Mouse (Mus musculus) CH12.LX (cell line): ENCODE measurements around the gene Pdk2. TPM values are rescaled to one million over a fixed set of nuclear protein-coding genes. Genes with fewer than 3 reads are reported as not detected.

Source experiments
- DNase-seq: peaks from one replicate; pipeline ENCODE4 v3.0.0-alpha.2; 2013; ENCODE audit errors: extremely low read depth
- H3K27ac ChIP-seq: 2 replicates; pipeline ENCODE4 v1.5.1; 2012; ENCODE audit warnings: low read depth, mild to moderate bottlenecking, control low read depth, moderate library complexity; ENCODE audit not compliant: insufficient read depth
- H3K27me3 ChIP-seq: replicated peaks from 2 replicates; pipeline ENCODE3; 2012; ENCODE audit warnings: inconsistent platforms
- H3K36me3 ChIP-seq, 2 experiments: replicated peaks in 1 of 2; 2 replicates each; pipeline versions ENCODE3 to v1.6.1; 2012; ENCODE audit warnings: inconsistent platforms in 1 of 2, low read length in 1 of 2, mild to moderate bottlenecking in 1 of 2, mixed read lengths in 1 of 2, moderate library complexity in 1 of 2; ENCODE audit not compliant: control insufficient read depth in 1 of 2, insufficient read depth in 1 of 2
- H3K4me1 ChIP-seq, 2 experiments: 2 replicates each; pipeline ENCODE4 v1.6.1; 2012; ENCODE audit warnings: inconsistent platforms in 1 of 2, moderate library complexity in 1 of 2; ENCODE audit not compliant: insufficient read depth in 2 of 2, control insufficient read depth in 1 of 2
- H3K4me2 ChIP-seq: 2 replicates; pipeline ENCODE4 v1.6.1; 2012; ENCODE audit warnings: low read depth, mild to moderate bottlenecking, control low read depth; ENCODE audit not compliant: poor library complexity, insufficient read depth, severe bottlenecking
- H3K4me3 ChIP-seq, 3 experiments: fragments of 150-350 bp in 1 of 3; sonication (generic) in 1 of 3; replicated peaks in 1 of 3; 2 replicates each; pipeline versions ENCODE3 to v1.5.1; 2011 to 2012; ENCODE audit warnings: low read depth in 2 of 3, low read length in 2 of 3, mild to moderate bottlenecking in 2 of 3, moderate library complexity in 2 of 3, control low read depth in 1 of 3, improper control_type of control experiment in 1 of 3, inconsistent platforms in 1 of 3, mixed read lengths in 1 of 3; ENCODE audit not compliant: poor library complexity in 1 of 3
- H3K79me2 ChIP-seq: replicated peaks from 2 replicates; pipeline ENCODE4 v1.6.1; 2012; ENCODE audit warnings: mild to moderate bottlenecking, moderate library complexity; ENCODE audit not compliant: control insufficient read depth, poor library complexity, insufficient read depth, severe bottlenecking; ENCODE audit errors: extremely low read depth
- H3K9ac ChIP-seq: 2 replicates; pipeline ENCODE4 v1.6.1; 2012; ENCODE audit warnings: low read depth, mild to moderate bottlenecking, control low read depth, moderate library complexity; ENCODE audit not compliant: insufficient read depth
- H3K9me3 ChIP-seq: replicated peaks from 2 replicates; pipeline ENCODE3; 2012; ENCODE audit warnings: low read length, inconsistent platforms, mixed read lengths
- BHLHE40 ChIP-seq: IDR thresholded peaks from 2 replicates; pipeline ENCODE4 v1.6.1; 2011; ENCODE audit warnings: mild to moderate bottlenecking, low read depth, low read length, improper control_type of control experiment
- CHD1 ChIP-seq: IDR thresholded peaks from 2 replicates; pipeline ENCODE4 v1.6.1; 2012; ENCODE audit warnings: low read depth, low read length, improper control_type of control experiment, inconsistent platforms
- CTCF ChIP-seq, 2 experiments: IDR thresholded peaks in 1 of 2; conservative IDR thresholded peaks in 1 of 2; 2 replicates each; pipeline ENCODE4 v1.5.1; 2011 to 2012; ENCODE audit warnings: low read depth in 2 of 2, low read length in 2 of 2, improper control_type of control experiment in 1 of 2, inconsistent platforms in 1 of 2, mild to moderate bottlenecking in 1 of 2, moderate library complexity in 1 of 2
- ETS1 ChIP-seq: conservative IDR thresholded peaks from 2 replicates; pipeline ENCODE4 v1.6.1; 2012; ENCODE audit warnings: low read depth, mild to moderate bottlenecking, inconsistent platforms, low read length, improper control_type of control experiment, moderate library complexity
- HCFC1 ChIP-seq: IDR thresholded peaks from 2 replicates; pipeline ENCODE4 v1.6.1; 2012; ENCODE audit warnings: low read depth, mild to moderate bottlenecking, inconsistent platforms, low read length, improper control_type of control experiment
- IRF4 ChIP-seq: IDR thresholded peaks from 2 replicates; pipeline ENCODE4 v1.6.1; 2014; ENCODE audit warnings: low read depth, mild to moderate bottlenecking, inconsistent platforms, low read length, improper control_type of control experiment
- JUND ChIP-seq: conservative IDR thresholded peaks from 2 replicates; pipeline ENCODE4 v1.6.1; 2011; ENCODE audit warnings: low read depth, low read length, improper control_type of control experiment
- MAZ ChIP-seq: IDR thresholded peaks from 2 replicates; pipeline ENCODE4 v1.6.1; 2012; ENCODE audit warnings: low read depth, mild to moderate bottlenecking, inconsistent platforms, low read length, improper control_type of control experiment, moderate library complexity
- MEF2A ChIP-seq: IDR thresholded peaks from 2 replicates; pipeline ENCODE4 v1.6.1; 2014; ENCODE audit warnings: low read depth, mild to moderate bottlenecking, inconsistent platforms, low read length, improper control_type of control experiment, borderline replicate concordance
- MXI1 ChIP-seq: IDR thresholded peaks from 2 replicates; pipeline ENCODE4 v1.6.1; 2011; ENCODE audit warnings: mild to moderate bottlenecking, low read depth, low read length, improper control_type of control experiment
- NELFE ChIP-seq: IDR thresholded peaks from 2 replicates; pipeline ENCODE4 v1.6.1; 2011; ENCODE audit warnings: low read depth, low read length, improper control_type of control experiment
- NRF1 ChIP-seq: IDR thresholded peaks from 2 replicates; pipeline ENCODE4 v1.6.1; 2014; ENCODE audit warnings: low read depth, mild to moderate bottlenecking, inconsistent platforms, low read length, improper control_type of control experiment, moderate library complexity
- POLR2AphosphoS2 ChIP-seq: IDR thresholded peaks from 2 replicates; pipeline ENCODE4 v1.6.1; 2011; ENCODE audit warnings: low read depth, low read length, improper control_type of control experiment
- RAD21 ChIP-seq: IDR thresholded peaks from 2 replicates; pipeline ENCODE4 v1.6.1; 2011; ENCODE audit warnings: low read depth, mild to moderate bottlenecking, low read length, improper control_type of control experiment, moderate library complexity
- SMC3 ChIP-seq: IDR thresholded peaks from 2 replicates; pipeline ENCODE4 v1.6.1; 2011; ENCODE audit warnings: low read depth, low read length, improper control_type of control experiment
- TBP ChIP-seq: conservative IDR thresholded peaks from 2 replicates; pipeline ENCODE4 v1.6.1; 2011; ENCODE audit warnings: low read depth, low read length, improper control_type of control experiment
- TCF12 ChIP-seq: IDR thresholded peaks from 2 replicates; pipeline ENCODE4 v1.6.1; 2014; ENCODE audit warnings: low read depth, mild to moderate bottlenecking, inconsistent platforms, low read length, improper control_type of control experiment
- USF1 ChIP-seq: IDR thresholded peaks from 2 replicates; pipeline ENCODE4 v1.6.1; 2014; ENCODE audit warnings: low read depth, mild to moderate bottlenecking, inconsistent platforms, low read length, improper control_type of control experiment
- ZC3H11A ChIP-seq: IDR thresholded peaks from 2 replicates; pipeline ENCODE4 v1.6.1; 2012; ENCODE audit warnings: low read depth, mild to moderate bottlenecking, inconsistent platforms, low read length, improper control_type of control experiment
- ZKSCAN1 ChIP-seq: IDR thresholded peaks from 2 replicates; pipeline ENCODE4 v1.6.1; 2012; ENCODE audit warnings: low read depth, inconsistent platforms, low read length, improper control_type of control experiment, borderline replicate concordance
- ZMIZ1 ChIP-seq: IDR thresholded peaks from 2 replicates; pipeline ENCODE4 v1.6.1; 2012; ENCODE audit warnings: low read depth, mild to moderate bottlenecking, inconsistent platforms, low read length, improper control_type of control experiment
- dilution Hi-C: fragments of 300-500 bp; cut with MboI; formaldehyde crosslinking; loops from 2 replicates; pipeline ENCODE4 v1.14.3; 2020; ENCODE audit warnings: low sequenced_read_pairs; ENCODE audit not compliant: extremely low pct_unique_long_range_greater_than_20kb, extremely low pct_ligation_motif_present
- in situ Hi-C: fragments of 300-500 bp; cut with MboI; formaldehyde crosslinking; loops from 3 replicates; pipeline ENCODE4 v1.14.3; 2019; ENCODE audit warnings: low sequenced_read_pairs, low pct_ligation_motif_present, low pct_unique_long_range_greater_than_20kb, mixed read lengths
- polyA plus RNA-seq: library from polyadenylated mRNA; unstranded; fragments of >175 nt; gene quantifications from 2 replicates; pipeline ENCODE4 v1.2.1, GENCODE M21; 2012; ENCODE audit warnings: low read depth; ENCODE audit not compliant: insufficient read length
- total RNA-seq, 2 experiments: library from RNA; depleted of rRNA; stranded (reverse); fragments of 300-350 nt in 1 of 2; fragments of >200 nt in 1 of 2; gene quantifications; 2 replicates each; pipeline ENCODE4 v1.2.3; 2012 to 2014

Gene Pdk2
- total and polyA plus RNA-seq, 3 experiments: not detected

DNA sequence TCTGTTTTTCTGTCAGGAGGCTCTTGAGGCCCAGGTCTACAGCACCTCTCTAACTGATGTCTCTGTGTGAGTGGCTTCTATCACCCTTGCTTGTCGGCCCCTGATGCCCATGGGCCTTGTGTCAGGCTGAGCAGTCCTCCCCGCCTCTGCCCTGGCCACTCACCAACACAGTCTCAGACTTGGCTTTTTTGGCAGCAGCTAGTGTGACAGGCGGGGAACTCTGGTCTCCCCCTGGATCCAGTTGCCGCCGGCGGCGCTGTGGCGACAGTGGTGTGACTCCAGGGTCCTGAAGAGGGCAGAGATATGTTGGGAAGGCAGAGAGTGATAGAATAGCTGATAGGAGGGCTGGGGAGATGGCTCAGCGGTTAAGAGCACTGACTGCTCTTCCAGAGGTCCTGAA is 11.9 kb upstream of the Pdk2 start:
- Histone ChIP-seq H3K4me2 (no peak overlapping the region), H3K27me3 (no peaks in the 10 kb centered on the region), H3K9me3 (no peaks in the 10 kb centered on the region), H3K36me3 (peaks cover 72 to 83% of the 10 kb centered on the region in 2 experiments), H3K4me1 (peaks cover 0 to 5% of the 10 kb centered on the region in 2 experiments; a peak in 2 of 4 replicates), H3K27ac (no peak overlapping the region), H3K4me3 (no peak overlapping the region), H3K9ac (no peak overlapping the region), H3K79me2 (no peaks in the 10 kb centered on the region)
- TF ChIP-seq CTCF (conservative IDR thresholded peaks at IDR 0.05 in 1 of 2, IDR thresholded peaks at IDR 0.05 in 1 of 2; ENCODE audit: low read depth in 2 of 2, low read length in 2 of 2) (no peak), USF1 (no peak), CHD1 (no peak), RAD21 (no peak), BHLHE40 (no peak), ZKSCAN1 (no peak), ZC3H11A (no peak), JUND (no peak), MEF2A (no peak), HCFC1 (no peak)
- no peak for DNase-seq
- in situ Hi-C loops: no loop called here
- dilution Hi-C loops: no loop called here

DNA sequence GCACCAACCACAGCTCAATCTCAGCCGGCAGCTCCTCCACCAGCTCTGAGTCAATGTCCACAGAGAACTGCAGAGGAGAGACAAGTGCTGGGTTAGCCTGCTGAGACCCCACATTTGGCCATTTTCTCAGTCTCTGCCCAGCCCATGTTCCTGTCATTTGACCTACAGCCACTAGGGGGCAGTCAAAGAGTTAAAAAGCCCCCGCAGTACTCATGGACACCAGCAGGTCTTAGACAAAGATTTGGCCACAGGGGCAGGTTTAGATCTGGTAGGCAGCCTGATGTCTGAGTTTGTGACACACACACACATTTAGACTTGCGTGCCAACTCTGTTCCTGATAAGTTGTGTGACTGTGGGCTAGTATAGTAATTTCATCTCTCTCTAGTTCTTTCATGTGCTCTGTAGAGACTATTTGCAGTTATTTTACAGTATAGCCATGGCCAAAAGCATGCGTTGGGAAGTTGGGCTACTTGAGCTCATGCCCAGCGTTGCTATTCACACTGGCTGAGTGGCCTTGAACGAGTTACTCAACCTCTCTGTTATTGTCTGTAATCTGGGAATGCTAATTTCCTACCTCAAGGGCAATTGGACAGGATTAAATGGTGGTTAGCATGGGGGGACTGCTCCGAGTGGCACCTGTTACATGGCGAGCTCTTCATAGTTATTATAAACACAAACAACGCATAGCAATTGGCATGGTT is 6.0 kb upstream of the Pdk2 start:
- H3K27ac ChIP-seq: no peak overlapping the region

More for the DNA sequence above, 6.0 kb upstream of the Pdk2 start:
- Histone ChIP-seq H3K79me2 (no peaks in the 10 kb centered on the region), H3K9me3 (no peaks in the 10 kb centered on the region), H3K9ac (no peak overlapping the region), H3K4me1 (no peaks in the 10 kb centered on the region), H3K4me2 (no peak overlapping the region), H3K4me3 (no peak overlapping the region), H3K36me3 (peaks cover 47 to 69% of the 10 kb centered on the region in 2 experiments), H3K27me3 (no peaks in the 10 kb centered on the region)
- dilution Hi-C loops (no loop called here), in situ Hi-C loops (loop anchor here (10.0 kb wide), 1 partner anchor 188 kb away; no protein-coding TSS in a partner anchor)
- peak; percentile 81 for DNase-seq
- TF ChIP-seq POLR2AphosphoS2 (no peak), ZC3H11A (peak; percentile 79), MAZ (peak; percentile 78; the same call in 1 of the 2 replicates), CTCF (conservative IDR thresholded peaks at IDR 0.05 in 1 of 2, IDR thresholded peaks at IDR 0.05 in 1 of 2; ENCODE audit: low read depth in 2 of 2, low read length in 2 of 2) (peak; percentile 92 to 99), NELFE (no peak; the same call in 1 of the 2 replicates), SMC3 (peak; percentile 96), ETS1 (no peak), IRF4 (0 out of 2 replicates have a peak, but pooled peaks have one; percentile 24), ZMIZ1 (no peak), TBP (no peak), MXI1 (no peak), NRF1 (no peak), RAD21 (peak; percentile 97), TCF12 (peak; percentile 54; the same call in 1 of the 2 replicates)
